Mouse (Mus musculus) embryonic facial prominence, embryonic 15.5 days (tissue): ENCODE measurements around the gene Mul1. TPM values are rescaled to one million over a fixed set of nuclear protein-coding genes. Genes with fewer than 3 reads are reported as not detected.

ENCODE experiments used
- ATAC-seq: fragments of 200-750 bp; cut with Nextera tagmentation; 2 replicates; pipeline ENCODE4 v1.8.0; 2017; ENCODE audit warnings: low read depth, moderate TSS enrichment; ENCODE audit not compliant: insufficient number of reproducible peaks, low FRiP score, low TSS enrichment
- H3K27ac ChIP-seq: fragments of 300-500 bp; sonication (generic); replicated peaks from 2 replicates; pipeline ENCODE4 v1.5.1; 2015; ENCODE audit warnings: mild to moderate bottlenecking, inconsistent platforms
- H3K27me3 ChIP-seq: fragments of 300-500 bp; sonication (generic); 2 replicates; pipeline ENCODE4 v1.6.1; 2015; ENCODE audit warnings: inconsistent platforms
- H3K36me3 ChIP-seq: fragments of 300-500 bp; sonication (generic); 2 replicates; pipeline ENCODE4 v1.6.1; 2015; ENCODE audit warnings: mild to moderate bottlenecking, inconsistent platforms
- H3K4me1 ChIP-seq: fragments of 300-500 bp; sonication (generic); 2 replicates; pipeline ENCODE4 v1.6.1; 2015; ENCODE audit warnings: inconsistent platforms
- H3K4me2 ChIP-seq: fragments of 300-500 bp; sonication (generic); replicated peaks from 2 replicates; pipeline ENCODE4 v1.6.1; 2015; ENCODE audit warnings: mild to moderate bottlenecking, inconsistent platforms
- H3K4me3 ChIP-seq: fragments of 300-500 bp; sonication (generic); replicated peaks from 2 replicates; pipeline ENCODE4 v1.5.1; 2015; ENCODE audit warnings: mild to moderate bottlenecking, inconsistent platforms
- H3K9ac ChIP-seq: fragments of 300-500 bp; sonication (generic); 2 replicates; pipeline ENCODE4 v1.6.1; 2015; ENCODE audit warnings: inconsistent platforms
- H3K9me3 ChIP-seq: fragments of 300-500 bp; sonication (generic); replicated peaks from 2 replicates; pipeline ENCODE4 v1.6.1; 2016; ENCODE audit warnings: inconsistent platforms
- WGBS: fragments of 180-500 bp; shearing (Covaris S2); methylation state at CpG from one replicate; pipeline ENCODE4 v1.1.7; 2015; 5-methylcytosine and 5-hydroxymethylcytosine counted together
- polyA plus RNA-seq: library from polyadenylated mRNA; unstranded; fragments of >200 nt; fragmentation: Nextera tagmentation; extraction: Ambion mirVana; gene quantifications from 2 replicates; pipeline ENCODE4 v1.2.1, GENCODE M21; 2015

Gene Mul1
- polyA plus RNA-seq, 1 experiment from 2014 or later: 17.7 TPM

- Histone ChIP-seq H3K9ac (peak overlapping the region; percentile 60), H3K4me1 (peaks cover 30% of the 10 kb centered on the region), H3K27me3 (peaks cover 63% of the 10 kb centered on the region), H3K27ac (peak overlapping the region; percentile 73), H3K4me2 (peak overlapping the region; percentile 94), H3K9me3 (no peaks in the 10 kb centered on the region), H3K36me3 (no peaks in the 10 kb centered on the region), H3K4me3 (peak overlapping the region; percentile 77)
- under 1% methylated on average over 56 of the region's 58 CpGs for WGBS
- ATAC-seq: no peak
Measured at GRCm38 (mm10) chr4:138455141-138455955, 20.9 kb downstream of the Mul1 start.

GRCm38 (mm10) chr4:138455956-138456341 lies 21.5 kb downstream of the Mul1 start:
- peak overlapping the region; percentile 60 for H3K9ac ChIP-seq
- H3K9me3 ChIP-seq: no peaks in the 10 kb centered on the region
- ATAC-seq: no peak
- WGBS: 3% methylated on average over 17 of the region's 17 CpGs
- H3K36me3 ChIP-seq: no peaks in the 10 kb centered on the region
- peak overlapping the region; percentile 94 for H3K4me2 ChIP-seq
- H3K4me1 ChIP-seq: peaks cover 30% of the 10 kb centered on the region
- H3K27me3 ChIP-seq: peaks cover 63% of the 10 kb centered on the region
- no peak overlapping the region for H3K27ac ChIP-seq
- peak overlapping the region; percentile 77 for H3K4me3 ChIP-seq

GRCm38 (mm10) chr4:138456536-138456935 lies 22.1 kb downstream of the Mul1 start:
- Histone ChIP-seq H3K36me3 (no peaks in the 10 kb centered on the region), H3K4me2 (peak overlapping the region; percentile 94), H3K4me3 (peak overlapping the region; percentile 77), H3K27ac (no peak overlapping the region), H3K9me3 (no peaks in the 10 kb centered on the region), H3K27me3 (peaks cover 58% of the 10 kb centered on the region), H3K4me1 (peaks cover 30% of the 10 kb centered on the region), H3K9ac (0 out of 2 replicates have a peak overlapping the region, but pooled peaks have one; percentile 60)
- 14% methylated on average over 7 of the region's 8 CpGs for WGBS
- ATAC-seq: no peak

- Histone ChIP-seq H3K4me1 (peaks cover 30% of the 10 kb centered on the region), H3K4me3 (no peak overlapping the region), H3K4me2 (no peak overlapping the region), H3K9me3 (no peaks in the 10 kb centered on the region), H3K27me3 (peaks cover 53% of the 10 kb centered on the region), H3K9ac (no peak overlapping the region), H3K36me3 (no peaks in the 10 kb centered on the region), H3K27ac (no peak overlapping the region)
- WGBS: 50% methylated on average over 4 of the region's 4 CpGs
- ATAC-seq: no peak
Measured at GRCm38 (mm10) chr4:138457091-138457490, 22.6 kb downstream of the Mul1 start.

- Histone ChIP-seq H3K4me3 (no peak overlapping the region), H3K9me3 (no peaks in the 10 kb centered on the region), H3K27ac (no peak overlapping the region), H3K4me2 (no peak overlapping the region), H3K27me3 (peaks cover 47% of the 10 kb centered on the region), H3K4me1 (peaks cover 34% of the 10 kb centered on the region), H3K36me3 (no peaks in the 10 kb centered on the region), H3K9ac (no peak overlapping the region)
- ATAC-seq: no peak
- WGBS: 76% methylated on average over 7 of the region's 7 CpGs
Measured at GRCm38 (mm10) chr4:138458171-138458570, 23.7 kb downstream of the Mul1 start.

GRCm38 (mm10) chr4:138458735-138459440 lies 24.4 kb downstream of the Mul1 start:
- Histone ChIP-seq H3K27me3 (peaks cover 42% of the 10 kb centered on the region), H3K4me1 (peaks cover 34% of the 10 kb centered on the region), H3K4me3 (no peak overlapping the region), H3K36me3 (no peaks in the 10 kb centered on the region), H3K9me3 (no peaks in the 10 kb centered on the region), H3K4me2 (no peak overlapping the region), H3K27ac (no peak overlapping the region), H3K9ac (no peak overlapping the region)
- ATAC-seq: no peak
- WGBS: 54% methylated on average over 5 of the region's 5 CpGs

GRCm38 (mm10) chr4:138459775-138460174 lies 25.3 kb downstream of the Mul1 start:
- H3K36me3 ChIP-seq: no peaks in the 10 kb centered on the region
- H3K4me2 ChIP-seq: no peak overlapping the region
- no peak for ATAC-seq
- no peak overlapping the region for H3K9ac ChIP-seq
- H3K27ac ChIP-seq: no peak overlapping the region
- WGBS: 71% methylated on average over 6 of the region's 6 CpGs
- H3K9me3 ChIP-seq: no peaks in the 10 kb centered on the region
- H3K27me3 ChIP-seq: peaks cover 45% of the 10 kb centered on the region
- no peak overlapping the region for H3K4me3 ChIP-seq
- H3K4me1 ChIP-seq: peaks cover 42% of the 10 kb centered on the region

GRCm38 (mm10) chr4:138460910-138461309 lies 26.4 kb downstream of the Mul1 start:
- no peak for ATAC-seq
- WGBS: 24% methylated on average over 9 of the region's 9 CpGs
- H3K9me3 ChIP-seq: no peaks in the 10 kb centered on the region
- peaks cover 44% of the 10 kb centered on the region for H3K27me3 ChIP-seq
- H3K9ac ChIP-seq: no peak overlapping the region
- no peak overlapping the region for H3K4me2 ChIP-seq
- no peak overlapping the region for H3K4me3 ChIP-seq
- H3K36me3 ChIP-seq: no peaks in the 10 kb centered on the region
- no peak overlapping the region for H3K27ac ChIP-seq
- H3K4me1 ChIP-seq: peaks cover 38% of the 10 kb centered on the region

GRCm38 (mm10) chr4:138461471-138461870 lies 27.0 kb downstream of the Mul1 start:
- no peaks in the 10 kb centered on the region for H3K9me3 ChIP-seq
- no peak overlapping the region for H3K4me2 ChIP-seq
- no peaks in the 10 kb centered on the region for H3K36me3 ChIP-seq
- H3K9ac ChIP-seq: no peak overlapping the region
- WGBS: 90% methylated on average over 5 of the region's 5 CpGs
- no peak for ATAC-seq
- peaks cover 32% of the 10 kb centered on the region for H3K4me1 ChIP-seq
- H3K4me3 ChIP-seq: no peak overlapping the region
- peaks cover 44% of the 10 kb centered on the region for H3K27me3 ChIP-seq
- H3K27ac ChIP-seq: no peak overlapping the region

GRCm38 (mm10) chr4:138462971-138463831 lies 28.7 kb downstream of the Mul1 start:
- peak overlapping the region; percentile 68 for H3K27ac ChIP-seq

More at GRCm38 (mm10) chr4:138462971-138463831, 28.7 kb downstream of the Mul1 start:
- no peak overlapping the region for H3K9ac ChIP-seq
- no peak for ATAC-seq
- no peaks in the 10 kb centered on the region for H3K9me3 ChIP-seq
- peak overlapping the region; percentile 38 for H3K4me2 ChIP-seq
- H3K36me3 ChIP-seq: no peaks in the 10 kb centered on the region
- WGBS: 3% methylated on average over 11 of the region's 11 CpGs
- H3K27me3 ChIP-seq: peaks cover 43% of the 10 kb centered on the region
- H3K4me1 ChIP-seq: peaks cover 30% of the 10 kb centered on the region
- no peak overlapping the region for H3K4me3 ChIP-seq
